Mouse (Mus musculus) MEL (cell line): ENCODE measurements around the gene Shoc2. TPM values are rescaled to one million over a fixed set of nuclear protein-coding genes. Genes with fewer than 3 reads are reported as not detected.

ENCODE experiments used
- DNase-seq: peaks from one replicate; pipeline ENCODE4 v3.0.0; 2011; ENCODE audit warnings: low read depth, low spot score
- H3K27ac ChIP-seq: 2 replicates; pipeline ENCODE4 v1.5.1; 2012; ENCODE audit warnings: low read depth, mild to moderate bottlenecking, control low read depth, low read length, moderate library complexity; ENCODE audit not compliant: control insufficient read depth
- H3K27me3 ChIP-seq, 2 experiments: fragments of 150-350 bp in 1 of 2; sonication (generic) in 1 of 2; 2 replicates each; pipeline ENCODE4 v1.6.1; 2012; ENCODE audit warnings: low read length in 2 of 2, mild to moderate bottlenecking in 2 of 2, improper control_type of control experiment in 1 of 2, moderate library complexity in 1 of 2; ENCODE audit not compliant: insufficient read depth in 2 of 2, control insufficient read depth in 1 of 2
- H3K36me3 ChIP-seq, 2 experiments: 2 replicates each; pipeline ENCODE4 v1.6.1; 2012 to 2014; ENCODE audit warnings: low read length in 2 of 2, improper control_type of control experiment in 1 of 2, inconsistent platforms in 1 of 2, mild to moderate bottlenecking in 1 of 2; ENCODE audit not compliant: insufficient read depth in 2 of 2, control insufficient read depth in 1 of 2
- H3K4me1 ChIP-seq, 2 experiments: fragments of 150-350 bp in 1 of 2; sonication (generic) in 1 of 2; 2 replicates each; pipeline ENCODE4 v1.6.1; 2012; ENCODE audit warnings: low read length in 2 of 2, improper control_type of control experiment in 1 of 2, mild to moderate bottlenecking in 1 of 2; ENCODE audit not compliant: insufficient read depth in 2 of 2, control insufficient read depth in 1 of 2
- H3K4me3 ChIP-seq, 2 experiments: fragments of 150-350 bp in 1 of 2; sonication (generic) in 1 of 2; 2 replicates each; pipeline ENCODE4 v1.5.1; 2012; ENCODE audit warnings: low read depth in 2 of 2, low read length in 2 of 2, mild to moderate bottlenecking in 2 of 2, moderate library complexity in 2 of 2, control low read depth in 1 of 2, improper control_type of control experiment in 1 of 2; ENCODE audit not compliant: control insufficient read depth in 1 of 2, insufficient read depth in 1 of 2
- H3K79me2 ChIP-seq: 2 replicates; pipeline ENCODE4 v1.6.1; 2012; ENCODE audit warnings: mild to moderate bottlenecking, low read length, moderate library complexity; ENCODE audit not compliant: control insufficient read depth, poor library complexity, insufficient read depth
- H3K9ac ChIP-seq: 2 replicates; pipeline ENCODE4 v1.6.1; 2012; ENCODE audit warnings: low read depth, mild to moderate bottlenecking, control low read depth, low read length, moderate library complexity; ENCODE audit not compliant: control insufficient read depth, poor library complexity, severe bottlenecking
- H3K9me3 ChIP-seq: fragments of 150-350 bp; sonication (generic); replicated peaks from 2 replicates; pipeline ENCODE4 v1.6.1; 2012; ENCODE audit warnings: mild to moderate bottlenecking, low read length, improper control_type of control experiment, moderate library complexity; ENCODE audit not compliant: insufficient read depth
- ELF1 ChIP-seq: IDR thresholded peaks from 2 replicates; pipeline ENCODE4 v1.6.1; 2014; ENCODE audit warnings: low read depth, mild to moderate bottlenecking, inconsistent platforms, low read length, improper control_type of control experiment, moderate library complexity
- ETS1 ChIP-seq: IDR thresholded peaks from 2 replicates; pipeline ENCODE4 v1.6.1; 2012; ENCODE audit warnings: low read depth, mild to moderate bottlenecking, inconsistent platforms, low read length, improper control_type of control experiment, moderate library complexity
- GABPA ChIP-seq: IDR thresholded peaks from 2 replicates; pipeline ENCODE4 v1.6.1; 2012; ENCODE audit warnings: low read depth, mild to moderate bottlenecking, inconsistent platforms, low read length, improper control_type of control experiment, moderate library complexity
- GATA1 ChIP-seq: IDR thresholded peaks from 2 replicates; pipeline ENCODE4 v1.6.1; 2011; ENCODE audit warnings: low read depth, low read length, improper control_type of control experiment
- HCFC1 ChIP-seq: IDR thresholded peaks from 2 replicates; pipeline ENCODE4 v1.6.1; 2012; ENCODE audit warnings: low read depth, mild to moderate bottlenecking, inconsistent platforms, low read length, improper control_type of control experiment, moderate library complexity
- JUND ChIP-seq: IDR thresholded peaks from 2 replicates; pipeline ENCODE4 v1.6.1; 2011; ENCODE audit warnings: low read depth, mild to moderate bottlenecking, improper control_type of control experiment, low read length
- MAX ChIP-seq: IDR thresholded peaks from 2 replicates; pipeline ENCODE4 v1.6.1; 2011; ENCODE audit warnings: low read length, improper control_type of control experiment
- MAZ ChIP-seq: IDR thresholded peaks from 2 replicates; pipeline ENCODE4 v1.6.1; 2012; ENCODE audit warnings: low read depth, mild to moderate bottlenecking, inconsistent platforms, low read length, improper control_type of control experiment
- MEF2A ChIP-seq: IDR thresholded peaks from 2 replicates; pipeline ENCODE4 v1.6.1; 2014; ENCODE audit warnings: low read depth, mild to moderate bottlenecking, inconsistent platforms, low read length, improper control_type of control experiment; ENCODE audit not compliant: poor library complexity, insufficient replicate concordance, severe bottlenecking; ENCODE audit errors: extremely low read depth
- MXI1 ChIP-seq: IDR thresholded peaks from 2 replicates; pipeline ENCODE4 v1.6.1; 2011; ENCODE audit warnings: mild to moderate bottlenecking, low read depth, low read length, improper control_type of control experiment
- NELFE ChIP-seq: IDR thresholded peaks from 2 replicates; pipeline ENCODE4 v1.6.1; 2011; ENCODE audit warnings: low read depth, low read length, improper control_type of control experiment
- NRF1 ChIP-seq: IDR thresholded peaks from 2 replicates; pipeline ENCODE4 v1.6.1; 2014; ENCODE audit warnings: low read depth, mild to moderate bottlenecking, inconsistent platforms, low read length, improper control_type of control experiment, moderate library complexity; ENCODE audit not compliant: poor library complexity, insufficient read depth, severe bottlenecking
- POLR2A ChIP-seq, 2 experiments: IDR thresholded peaks; 2 replicates each; pipeline ENCODE4 v1.6.1; 2011 to 2012; ENCODE audit warnings: low read length in 2 of 2, mild to moderate bottlenecking in 2 of 2, control low read depth in 1 of 2, improper control_type of control experiment in 1 of 2, low read depth in 1 of 2, moderate library complexity in 1 of 2; ENCODE audit not compliant: control insufficient read depth in 1 of 2, insufficient read depth in 1 of 2, poor library complexity in 1 of 2
- RAD21 ChIP-seq: IDR thresholded peaks from 2 replicates; pipeline ENCODE4 v1.6.1; 2011; ENCODE audit warnings: mild to moderate bottlenecking, low read depth, low read length, improper control_type of control experiment
- SIN3A ChIP-seq: IDR thresholded peaks from 2 replicates; pipeline ENCODE4 v1.6.1; 2012; ENCODE audit warnings: low read length, improper control_type of control experiment, inconsistent platforms
- TAL1 ChIP-seq: IDR thresholded peaks from 2 replicates; pipeline ENCODE4 v1.6.1; 2012; ENCODE audit warnings: mild to moderate bottlenecking, inconsistent platforms, low read length, moderate library complexity, mixed read lengths
- TCF12 ChIP-seq: IDR thresholded peaks from 2 replicates; pipeline ENCODE4 v1.6.1; 2014; ENCODE audit warnings: low read depth, mild to moderate bottlenecking, inconsistent platforms, low read length, improper control_type of control experiment, moderate library complexity
- USF1 ChIP-seq: IDR thresholded peaks from 2 replicates; pipeline ENCODE4 v1.6.1; 2014; ENCODE audit warnings: low read depth, mild to moderate bottlenecking, inconsistent platforms, low read length, improper control_type of control experiment, moderate library complexity
- USF2 ChIP-seq, 2 experiments: IDR thresholded peaks; 2 replicates each; pipeline ENCODE4 v1.6.1; 2011 to 2012; ENCODE audit warnings: improper control_type of control experiment in 2 of 2, low read length in 2 of 2, borderline replicate concordance in 1 of 2, inconsistent platforms in 1 of 2, low read depth in 1 of 2, mild to moderate bottlenecking in 1 of 2; ENCODE audit not compliant: insufficient read depth in 1 of 2
- ZC3H11A ChIP-seq: IDR thresholded peaks from 2 replicates; pipeline ENCODE4 v1.6.1; 2012; ENCODE audit warnings: low read depth, mild to moderate bottlenecking, inconsistent platforms, low read length, improper control_type of control experiment
- ZKSCAN1 ChIP-seq: IDR thresholded peaks from 2 replicates; pipeline ENCODE4 v1.6.1; 2012; ENCODE audit warnings: low read depth, mild to moderate bottlenecking, inconsistent platforms, low read length, improper control_type of control experiment, moderate library complexity
- ZMIZ1 ChIP-seq: IDR thresholded peaks from 2 replicates; pipeline ENCODE4 v1.6.1; 2012; ENCODE audit warnings: low read depth, mild to moderate bottlenecking, inconsistent platforms, low read length, improper control_type of control experiment, moderate library complexity
- polyA plus RNA-seq, 2 experiments: library from polyadenylated mRNA; stranded (reverse) in 1 of 2; unstranded in 1 of 2; fragments of >175 nt in 1 of 2; fragments of >200 nt in 1 of 2; gene quantifications; 2 replicates each; pipeline versions ENCODE4 v1.2.1 to v1.2.4; 2012; ENCODE audit warnings: low replicate concordance in 2 of 2, low read depth in 1 of 2; ENCODE audit not compliant: insufficient read length in 2 of 2, insufficient read depth in 1 of 2, missing spikeins in 1 of 2
- total RNA-seq: library from RNA; depleted of rRNA; stranded (reverse); fragments of 300-350 nt; gene quantifications from 2 replicates; pipeline ENCODE4 v1.2.3, GENCODE M21; 2012

The Shoc2 gene
- total and polyA plus RNA-seq, 3 experiments = 33.4 to 55.6 TPM; not detected in 1

DNA sequence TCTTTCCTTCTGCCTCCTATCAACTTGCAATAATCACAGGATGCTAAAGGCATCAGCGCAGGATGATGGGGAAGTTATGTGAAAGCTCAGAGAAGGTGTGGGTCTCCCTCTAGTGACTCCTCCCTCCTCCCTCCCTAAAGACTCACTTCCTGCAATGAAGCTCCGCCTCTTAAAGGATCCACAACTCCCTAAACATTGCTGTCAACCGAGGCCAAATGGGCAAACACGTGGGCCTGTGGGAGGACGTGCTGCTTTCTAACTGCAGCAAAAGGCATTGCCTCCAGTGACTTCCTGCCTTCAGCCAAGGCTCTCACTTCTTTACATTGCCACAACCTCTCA, 96.9 kb downstream of the Shoc2 start:
- no peaks in the 10 kb centered on the region for H3K9me3 ChIP-seq
- H3K9ac ChIP-seq = no peak overlapping the region
- H3K27ac ChIP-seq = no peak overlapping the region
- DNase-seq = peak; percentile 64
- H3K27me3 ChIP-seq = no peaks in the 10 kb centered on the region
- no peaks in the 10 kb centered on the region for H3K36me3 ChIP-seq
- H3K4me3 ChIP-seq = no peak overlapping the region
- peak; percentile 60; the same call in 1 of the 2 replicates for TF ChIP-seq ELF1
- TF ChIP-seq ZKSCAN1 = no peak
- no peak for TF ChIP-seq SIN3A
- H3K4me1 ChIP-seq = no peaks in the 10 kb centered on the region
- H3K79me2 ChIP-seq = no peaks in the 10 kb centered on the region; the same call in 1 of the 2 replicates

DNA sequence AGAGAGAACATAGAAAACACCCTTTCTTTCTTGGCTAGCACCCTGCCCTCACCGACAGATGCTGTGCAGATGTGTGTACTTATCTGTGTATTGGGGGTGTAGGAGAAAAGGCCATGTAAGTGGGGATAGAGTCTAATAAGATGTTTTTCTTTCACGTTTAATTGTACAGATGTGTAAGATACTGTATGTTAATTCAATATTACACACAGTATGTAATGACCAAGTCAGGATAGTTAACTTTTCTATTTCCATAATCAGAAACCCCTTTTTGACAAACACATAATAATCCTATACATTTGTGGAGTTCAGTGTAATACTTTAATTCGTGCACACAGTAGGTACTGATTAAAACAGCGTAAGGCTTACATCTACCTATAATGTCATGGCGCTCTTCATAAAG, 99.7 kb downstream of the Shoc2 start, which contains the start of gene Adra2a:
TSS of gene Adra2a (plus strand) at position 301 of the 400 bp plus-strand sequence.
- H3K27me3 ChIP-seq = no peaks in the 10 kb centered on the region
- no peak for DNase-seq
- no peaks in the 10 kb centered on the region for H3K36me3 ChIP-seq
- peak within 1 kb of the TSS; percentile 63 for H3K9ac ChIP-seq
- peak within 1 kb of the TSS; percentile 55 to 73 for H3K4me3 ChIP-seq
- no peaks in the 10 kb centered on the region for H3K4me1 ChIP-seq
- no peak for TF ChIP-seq POLR2A (IDR thresholded peaks at IDR 0.05; ENCODE audit: control insufficient read depth in 1 of 2, insufficient read depth in 1 of 2, low read depth in 1 of 2, low read length in 2 of 2, poor library complexity in 1 of 2)
- TF ChIP-seq GABPA = no peak
- TF ChIP-seq TCF12 = no peak
- TF ChIP-seq RAD21 = no peak
- no peak for TF ChIP-seq MAX
- TF ChIP-seq NELFE = no peak
- TF ChIP-seq MAZ = no peak
- no peak for TF ChIP-seq USF2 (IDR thresholded peaks at IDR 0.05; ENCODE audit: borderline replicate concordance in 1 of 2, insufficient read depth in 1 of 2, low read depth in 1 of 2, low read length in 2 of 2)
- TF ChIP-seq TAL1 = no peak
- no peak for TF ChIP-seq ELF1
- TF ChIP-seq GATA1 = no peak
- no peak for TF ChIP-seq ZC3H11A
- TF ChIP-seq ETS1 = no peak
- no peak for TF ChIP-seq HCFC1
- TF ChIP-seq JUND = no peak
- no peak for TF ChIP-seq MXI1
- TF ChIP-seq ZMIZ1 = no peak
- no peak for TF ChIP-seq MEF2A
- TF ChIP-seq NRF1 = no peak
- no peak for TF ChIP-seq USF1
- H3K9me3 ChIP-seq = no peaks in the 10 kb centered on the region
- H3K79me2 ChIP-seq = no peaks in the 10 kb centered on the region; the same call in 1 of the 2 replicates
- H3K27ac ChIP-seq = no peak within 1 kb of the TSS
